Mouse (Mus musculus): ENCODE measurements at regions not wholly inside any gene's neighbourhood (a gene's known extent, or its start where the extent isn't known, plus 50 kb on each side); places are given as distances from the start of the nearest gene placed in this dataset.

GRCm38 (mm10) chr14:120685263-120685662, 207.0 kb downstream of the Rap2a start:
- TF ChIP-seq REST (IDR thresholded peaks at IDR 0.05; ENCODE audit: insufficient read depth, insufficient read length) (no peak), MYOD1 (IDR thresholded peaks at IDR 0.05; ENCODE audit: control insufficient read depth in 1 of 3, insufficient read length in 2 of 3, low read depth in 2 of 3) (no peak), POLR2A (IDR thresholded peaks at IDR 0.05; ENCODE audit: insufficient read length, low read depth) (no peak), POLR2AphosphoS2 (IDR thresholded peaks at IDR 0.05; ENCODE audit: insufficient read length, low read depth) (no peak), E2F4 (IDR thresholded peaks at IDR 0.05; ENCODE audit: insufficient read depth) (no peak), USF1 (IDR thresholded peaks at IDR 0.05; ENCODE audit: low read depth) (no peak), MAX (IDR thresholded peaks at IDR 0.05; ENCODE audit: low read depth) (no peak), TCF12 (IDR thresholded peaks at IDR 0.05; ENCODE audit: insufficient read depth, poor library complexity, severe bottlenecking) (no peak), CEBPB (IDR thresholded peaks at IDR 0.05; ENCODE audit: insufficient read depth, poor library complexity, severe bottlenecking) (no peak), MYOG (IDR thresholded peaks at IDR 0.05; ENCODE audit: control insufficient read depth in 1 of 3, insufficient read depth in 1 of 3, insufficient read length in 2 of 3, low read depth in 2 of 3) (no peak)
